Mouse (Mus musculus) liver, postnatal 0 days (tissue): ENCODE measurements around the gene Abr. TPM values are rescaled to one million over a fixed set of nuclear protein-coding genes. Genes with fewer than 3 reads are reported as not detected.
A peak's percentile ranks its signal among the peaks of the same experiment; 100 is the strongest.

Experiments used
- ATAC-seq: fragments of 200-750 bp; cut with Nextera tagmentation; 2 replicates; pipeline ENCODE4 v1.8.0; 2017; ENCODE audit warnings: mild to moderate bottlenecking, moderate library complexity
- DNase-seq: peaks from one replicate; pipeline ENCODE4 v3.0.0-alpha.2; 2016
- H3K27ac ChIP-seq: fragments of 300-500 bp; sonication (generic); 2 replicates; pipeline ENCODE4 v1.5.1; 2014; ENCODE audit warnings: antibody characterized with exemption, moderate library complexity, mild to moderate bottlenecking, low read depth
- H3K27me3 ChIP-seq: fragments of 300-500 bp; sonication (generic); 2 replicates; pipeline ENCODE4 v1.6.1; 2014; ENCODE audit warnings: low read length, control low read depth, mixed read lengths; ENCODE audit not compliant: insufficient read depth
- H3K36me3 ChIP-seq: fragments of 300-500 bp; sonication (generic); replicated peaks from 2 replicates; pipeline ENCODE4 v1.6.1; 2014; ENCODE audit warnings: mild to moderate bottlenecking, control low read depth, low read length, moderate library complexity, mixed read lengths; ENCODE audit not compliant: insufficient read depth
- H3K4me1 ChIP-seq: fragments of 300-500 bp; sonication (generic); 2 replicates; pipeline ENCODE4 v1.6.1; 2014; ENCODE audit warnings: antibody characterized with exemption, mild to moderate bottlenecking, control low read depth; ENCODE audit not compliant: insufficient read depth
- H3K4me2 ChIP-seq: fragments of 300-500 bp; sonication (generic); 2 replicates; pipeline ENCODE4 v1.6.1; 2014; ENCODE audit warnings: low read depth, mild to moderate bottlenecking, low read length, moderate library complexity, mixed read lengths
- H3K4me3 ChIP-seq: fragments of 300-500 bp; sonication (generic); 2 replicates; pipeline ENCODE4 v1.5.1; 2014; ENCODE audit warnings: low read depth, low read length
- H3K9ac ChIP-seq: fragments of 300-500 bp; sonication (generic); replicated peaks from 2 replicates; pipeline ENCODE4 v1.6.1; 2014; ENCODE audit warnings: mild to moderate bottlenecking, moderate library complexity
- H3K9me3 ChIP-seq: fragments of 300-500 bp; sonication (generic); 2 replicates; pipeline ENCODE4 v1.6.1; 2016; ENCODE audit warnings: mild to moderate bottlenecking, control low read depth, low read length, mixed read lengths
- CTCF ChIP-seq: sonication (generic); IDR thresholded peaks from 2 replicates; pipeline ENCODE4 v1.5.1; 2016; ENCODE audit warnings: antibody characterized with exemption, low read depth
- EP300 ChIP-seq: IDR thresholded peaks from 2 replicates; pipeline ENCODE4 v1.6.1; 2016; ENCODE audit warnings: antibody characterized with exemption, low read depth, mild to moderate bottlenecking
- WGBS: fragments of 180-500 bp; shearing (Covaris S2); extraction: QIAGEN DNeasy Blood & Tissue Kit; methylation state at CpG from one replicate; pipeline ENCODE4 v1.1.7; 2014; ENCODE audit not compliant: insufficient replicate concordance; 5-methylcytosine and 5-hydroxymethylcytosine counted together
- polyA plus RNA-seq: library from polyadenylated mRNA; unstranded; fragments of >200 nt; fragmentation: Nextera tagmentation; extraction: Ambion mirVana; gene quantifications from 2 replicates; pipeline ENCODE4 v1.2.1, GENCODE M21; 2015

Abr gene
- polyA plus RNA-seq, 1 experiment from 2014 or later = 3.6 TPM

GRCm38 (mm10) chr11:76518613-76519012 lies 103.5 kb downstream of the Abr start:
- Histone ChIP-seq H3K4me2 (no peak overlapping the region), H3K9me3 (no peaks in the 10 kb centered on the region), H3K9ac (no peak overlapping the region), H3K4me1 (no peaks in the 10 kb centered on the region), H3K4me3 (no peak overlapping the region), H3K27ac (no peak overlapping the region), H3K36me3 (no peaks in the 10 kb centered on the region), H3K27me3 (no peaks in the 10 kb centered on the region)
- 69% methylated on average over 5 of the region's 5 CpGs for WGBS
- no peak for TF ChIP-seq CTCF
- TF ChIP-seq EP300 = no peak
- no peak for ATAC-seq
- DNase-seq = no peak

GRCm38 (mm10) chr11:76518125-76518524 lies 104.0 kb downstream of the Abr start:
- H3K27me3 ChIP-seq = no peaks in the 10 kb centered on the region
- no peak overlapping the region for H3K9ac ChIP-seq
- H3K27ac ChIP-seq = no peak overlapping the region
- WGBS = 67% methylated on average over 4 of the region's 4 CpGs
- H3K36me3 ChIP-seq = no peaks in the 10 kb centered on the region
- TF ChIP-seq CTCF = no peak
- no peak for TF ChIP-seq EP300
- ATAC-seq (no peak), DNase-seq (no peak)
- H3K4me2 ChIP-seq = no peak overlapping the region
- H3K9me3 ChIP-seq = no peaks in the 10 kb centered on the region
- H3K4me3 ChIP-seq = no peak overlapping the region
- H3K4me1 ChIP-seq = no peaks in the 10 kb centered on the region

- no peaks in the 10 kb centered on the region for H3K4me1 ChIP-seq
- H3K36me3 ChIP-seq = no peaks in the 10 kb centered on the region
- TF ChIP-seq CTCF (no peak), EP300 (no peak)
- H3K27ac ChIP-seq = no peak overlapping the region
- no peaks in the 10 kb centered on the region for H3K27me3 ChIP-seq
- DNase-seq = no peak
- ATAC-seq = no peak
- H3K4me2 ChIP-seq = no peak overlapping the region
- no peak overlapping the region for H3K9ac ChIP-seq
- WGBS = 58% methylated on average over 3 of the region's 3 CpGs
- no peaks in the 10 kb centered on the region for H3K9me3 ChIP-seq
- H3K4me3 ChIP-seq = no peak overlapping the region
Observed at GRCm38 (mm10) chr11:76516951-76517350, 105.2 kb downstream of the Abr start.

- H3K36me3 ChIP-seq = no peaks in the 10 kb centered on the region
- 55% methylated on average over 11 of the region's 11 CpGs for WGBS
- no peak overlapping the region for H3K9ac ChIP-seq
- TF ChIP-seq EP300 (no peak), CTCF (no peak)
- ATAC-seq = no peak
- no peak for DNase-seq
- H3K4me3 ChIP-seq = no peak overlapping the region
- no peaks in the 10 kb centered on the region for H3K9me3 ChIP-seq
- H3K4me2 ChIP-seq = no peak overlapping the region
- no peak overlapping the region for H3K27ac ChIP-seq
- no peaks in the 10 kb centered on the region for H3K27me3 ChIP-seq
- H3K4me1 ChIP-seq = peaks cover 3% of the 10 kb centered on the region; the same call in 1 of the 2 replicates
Observed at GRCm38 (mm10) chr11:76515123-76515522, 107.0 kb downstream of the Abr start.

GRCm38 (mm10) chr11:76510977-76511376 lies 111.1 kb downstream of the Abr start:
- Histone ChIP-seq H3K4me3 (no peak overlapping the region), H3K27ac (no peak overlapping the region), H3K27me3 (no peaks in the 10 kb centered on the region), H3K9me3 (no peaks in the 10 kb centered on the region), H3K4me2 (no peak overlapping the region), H3K36me3 (no peaks in the 10 kb centered on the region), H3K4me1 (peaks cover 5% of the 10 kb centered on the region; the same call in 1 of the 2 replicates), H3K9ac (no peak overlapping the region)
- TF ChIP-seq CTCF (peak; percentile 46), EP300 (no peak)
- ATAC-seq (no peak), DNase-seq (no peak)
- 56% methylated on average over 4 of the region's 4 CpGs for WGBS

GRCm38 (mm10) chr11:76509751-76510723 lies 112.1 kb downstream of the Abr start:
- no peak overlapping the region for H3K4me2 ChIP-seq
- no peak for TF ChIP-seq CTCF
- TF ChIP-seq EP300 = no peak
- no peak overlapping the region for H3K9ac ChIP-seq
- DNase-seq (peak; percentile 40), ATAC-seq (peak; percentile 65)
- no peaks in the 10 kb centered on the region for H3K9me3 ChIP-seq
- no peaks in the 10 kb centered on the region for H3K36me3 ChIP-seq
- no peaks in the 10 kb centered on the region for H3K27me3 ChIP-seq
- H3K4me3 ChIP-seq = no peak overlapping the region
- 58% methylated on average over 13 of the region's 13 CpGs for WGBS
- peaks cover 5% of the 10 kb centered on the region; the same call in 1 of the 2 replicates for H3K4me1 ChIP-seq
- 0 out of 2 replicates have a peak overlapping the region, but pooled peaks have one; percentile 37 for H3K27ac ChIP-seq
